Mouse (Mus musculus) embryo, embryonic 9.5 days (tissue): ENCODE results near the gene Gm498.

ENCODE experiments used
- DNase-seq: peaks from one replicate; pipeline ENCODE4 v3.0.0-alpha.2; 2017; ENCODE audit errors: extremely low spot score

Gm498 gene

DNA sequence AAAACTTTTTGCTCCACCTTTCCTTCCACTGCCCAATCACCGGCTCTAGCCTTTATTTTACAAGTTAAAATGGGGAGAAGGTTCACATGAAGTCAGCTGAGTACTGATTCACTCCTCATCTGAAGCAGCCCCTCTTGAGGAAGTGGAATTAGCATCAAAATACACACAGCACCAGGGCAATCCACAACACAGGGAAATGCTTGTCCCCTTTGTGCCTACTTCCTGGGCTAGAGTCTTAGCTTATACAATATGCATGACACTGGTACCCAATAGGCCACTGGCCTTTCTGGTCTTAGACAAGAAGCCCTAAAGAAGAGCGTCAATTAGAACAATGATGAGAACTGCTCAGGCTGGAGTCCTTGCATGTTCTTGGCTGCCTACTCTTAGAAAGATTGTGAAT is 25.7 kb downstream of the Gm498 start:
- DNase-seq, result no peak

DNA sequence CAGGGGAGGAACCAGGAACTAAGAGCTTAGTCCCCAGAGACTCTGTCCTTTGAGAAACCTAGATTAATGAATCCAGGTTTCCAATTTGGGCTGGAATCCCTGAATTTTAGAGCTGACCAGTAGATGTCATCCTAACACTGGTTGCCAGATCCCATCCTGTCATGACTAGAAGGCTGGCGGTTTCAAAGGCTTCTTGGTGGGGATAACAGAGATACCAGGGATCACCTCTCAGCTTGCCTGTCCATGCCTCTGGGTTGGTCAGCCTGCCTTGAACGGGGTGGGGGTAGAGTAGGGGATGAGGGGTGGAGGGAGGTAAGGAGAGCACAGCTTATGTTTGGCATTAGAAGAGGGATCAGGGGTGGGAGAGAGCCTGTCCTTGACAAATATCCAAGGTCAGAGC is 34.0 kb downstream of the Gm498 start:
- no peak for DNase-seq

DNA sequence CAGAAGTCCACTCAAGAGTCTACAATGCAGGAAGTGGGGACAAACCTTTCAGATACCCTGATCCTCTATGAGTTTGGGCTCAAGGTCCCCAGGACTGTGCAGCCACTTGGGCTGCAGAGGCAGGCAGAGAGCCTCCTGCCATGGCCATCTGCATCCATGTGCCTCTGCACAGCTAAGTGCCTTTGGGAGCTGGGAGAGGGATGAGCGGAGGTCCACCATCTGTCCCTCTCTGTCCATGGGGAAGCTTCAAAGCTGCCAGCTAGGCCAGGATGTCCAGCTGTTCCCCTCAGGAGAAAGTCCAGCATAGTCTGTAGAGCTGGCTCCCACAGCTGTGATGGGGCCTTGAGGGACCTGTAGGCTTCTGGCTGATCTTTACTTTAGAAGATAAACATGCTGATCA is 38.5 kb downstream of the Gm498 start:
- no peak for DNase-seq

DNA sequence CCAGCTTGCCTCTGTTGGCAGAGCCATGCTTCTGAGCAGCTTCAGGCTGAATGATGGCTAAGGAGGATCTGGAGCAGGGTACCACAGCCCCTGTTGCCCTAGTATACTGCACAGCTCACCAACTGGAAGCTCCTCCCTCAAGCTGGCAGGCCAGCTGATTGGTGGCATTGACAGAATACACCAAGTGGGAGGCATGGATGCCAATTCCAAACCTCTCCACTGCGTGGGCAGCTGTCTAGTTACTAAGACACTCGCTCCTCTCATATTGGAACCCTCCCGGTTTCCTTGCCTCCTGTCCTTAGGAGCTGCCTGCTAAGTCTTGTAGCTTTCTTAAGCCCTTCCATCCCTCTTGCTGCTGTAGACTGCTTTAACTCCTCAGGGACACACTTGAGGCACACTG is 39.0 kb downstream of the Gm498 start:
- no peak for DNase-seq

DNA sequence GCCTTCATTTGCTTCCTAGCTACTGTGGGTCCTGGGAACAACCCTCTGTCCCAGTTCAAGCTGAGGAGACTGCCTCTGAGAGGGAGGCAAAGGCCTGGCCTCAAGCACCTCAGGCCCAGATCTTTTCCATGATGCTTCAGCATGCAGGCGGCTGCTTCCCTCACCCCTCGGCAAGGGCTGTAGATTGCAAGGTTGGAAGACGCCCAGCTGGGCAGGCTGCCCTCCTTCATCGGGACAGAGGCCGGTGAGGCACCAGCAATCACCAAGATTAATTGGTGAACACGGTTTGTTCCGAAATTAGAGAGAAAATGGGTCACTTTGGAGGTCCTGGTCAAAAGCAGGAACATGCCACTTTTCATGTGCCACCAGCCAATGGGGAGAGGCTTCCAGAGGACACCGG is 47.0 kb downstream of the Gm498 start:
- no peak for DNase-seq

DNA sequence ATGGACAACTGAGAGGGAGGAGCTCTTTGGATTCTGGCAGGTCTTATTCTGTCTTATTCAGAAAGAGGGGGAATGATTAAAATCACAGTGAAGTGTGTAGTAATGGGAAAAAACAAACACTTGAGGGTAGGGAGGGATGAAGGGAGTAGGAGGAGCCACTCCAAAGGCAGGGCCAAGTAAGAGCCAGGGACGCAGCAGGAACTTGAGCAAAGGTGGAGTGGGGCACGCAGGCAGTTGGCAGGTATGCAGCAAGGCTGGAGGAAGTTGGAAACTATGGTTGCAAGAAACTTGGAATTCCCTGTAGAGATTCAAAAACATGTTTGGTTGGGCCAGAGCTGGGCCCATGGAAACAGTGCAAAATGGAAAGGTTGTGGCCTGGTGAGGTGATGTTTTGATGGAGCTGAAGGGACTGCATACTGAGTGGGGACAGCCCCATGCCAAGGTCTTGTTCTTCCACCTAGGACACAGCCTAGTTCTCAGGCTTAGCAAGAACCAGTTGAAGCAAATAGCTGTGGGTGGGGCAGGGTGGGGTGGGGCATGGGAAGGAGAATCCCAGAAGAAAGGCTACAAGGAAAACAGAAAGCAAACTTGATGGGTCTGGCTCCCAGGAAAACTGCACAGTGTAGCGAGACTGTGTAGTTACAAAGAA is 52.5 kb downstream of the Gm498 start:
- no peak for DNase-seq

DNA sequence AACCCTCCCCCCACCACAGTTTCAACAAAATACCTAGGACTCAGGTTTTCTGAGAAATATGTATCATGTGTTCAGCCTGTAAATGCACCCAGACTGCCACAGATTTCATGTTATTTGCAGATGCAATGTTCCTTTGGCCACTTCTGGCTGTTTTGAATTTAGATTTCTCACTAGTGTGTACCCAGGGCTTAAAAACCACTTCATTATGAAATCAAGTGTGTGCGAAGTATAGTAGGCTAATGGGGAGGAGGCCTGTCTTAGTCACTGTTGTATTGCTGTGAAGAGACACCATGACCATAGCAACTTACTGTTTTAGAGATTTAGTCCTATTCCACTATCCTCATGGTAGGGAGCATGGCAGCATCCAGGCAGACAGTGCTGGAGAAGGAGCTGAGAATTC is 63.3 kb downstream of the Gm498 start:
- no peak for DNase-seq

DNA sequence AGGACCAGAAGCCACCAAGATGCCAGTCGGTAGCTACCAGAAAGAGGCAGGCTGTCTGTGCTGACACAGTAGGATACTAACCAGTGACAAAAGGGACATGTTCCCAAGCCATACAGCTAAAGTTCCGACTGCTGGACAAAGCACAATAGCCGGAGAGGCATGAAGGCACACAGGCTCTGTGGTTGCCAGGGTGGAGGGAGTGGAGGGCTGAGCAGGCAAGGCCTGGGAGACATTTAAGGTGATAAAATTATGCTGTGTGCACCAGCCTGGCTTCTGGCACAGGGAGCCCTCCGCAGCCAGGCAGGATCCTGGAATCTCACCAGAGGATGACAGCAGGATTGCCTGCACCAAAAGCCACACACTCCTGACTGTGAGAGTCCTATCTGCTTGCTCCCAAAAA is 72.0 kb downstream of the Gm498 start:
- no peak for DNase-seq

DNA sequence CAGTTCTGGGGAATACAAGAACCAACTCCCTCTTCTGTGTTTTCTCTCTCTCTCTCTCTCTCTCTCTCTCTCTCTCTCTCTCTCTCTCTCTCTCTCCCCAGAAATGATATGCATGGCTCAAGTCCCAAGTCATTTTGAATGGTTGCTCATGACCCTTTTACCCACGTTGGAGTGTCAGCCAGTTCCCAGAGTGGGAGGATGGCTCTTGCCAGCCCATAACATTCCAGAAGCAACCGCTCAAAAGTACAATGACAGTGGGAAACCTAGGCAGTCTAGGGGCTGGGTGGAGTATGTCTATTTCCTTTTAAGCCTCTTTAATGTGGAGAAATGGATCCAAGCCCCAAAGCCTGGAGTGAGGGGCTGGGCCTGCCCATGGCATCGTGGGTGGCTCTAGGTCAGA is 72.8 kb downstream of the Gm498 start:
- no peak for DNase-seq

DNA sequence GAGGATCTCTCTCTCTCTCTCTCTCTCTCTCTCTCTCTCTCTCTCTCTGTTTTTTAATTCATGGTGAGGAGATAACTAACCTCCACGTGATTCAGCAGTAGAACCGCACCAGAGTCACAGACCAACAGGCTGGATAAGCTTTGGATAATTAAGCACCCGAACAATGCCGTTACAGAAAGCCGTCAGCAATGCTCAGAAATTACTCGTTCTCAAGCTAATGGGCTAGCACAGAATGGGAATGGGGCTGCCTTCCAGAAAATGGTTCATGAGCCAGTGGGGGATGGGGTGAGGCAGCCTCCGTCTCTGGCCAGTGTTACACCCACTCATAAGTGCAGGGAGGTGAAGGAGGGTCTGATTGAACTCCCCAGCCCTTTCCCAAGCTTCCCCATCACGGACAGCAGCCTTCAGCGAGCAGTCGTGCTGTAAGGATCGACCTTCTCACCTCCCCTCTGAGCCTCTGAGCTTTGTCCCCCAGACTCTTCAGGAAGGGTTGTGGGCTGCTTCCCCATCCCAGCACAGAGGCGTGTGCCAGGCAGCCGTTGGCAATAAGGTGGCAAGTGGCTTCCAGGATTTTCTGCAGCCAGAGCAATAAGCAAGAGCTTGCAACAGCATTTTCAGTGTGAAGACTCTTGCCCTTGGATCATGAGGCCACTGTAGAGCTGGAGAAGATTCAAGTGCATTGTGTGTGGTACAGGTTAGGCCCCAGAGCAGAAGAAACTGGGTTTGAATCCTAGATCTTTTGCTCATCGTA is 76.5 kb downstream of the Gm498 start:
- no peak for DNase-seq

DNA sequence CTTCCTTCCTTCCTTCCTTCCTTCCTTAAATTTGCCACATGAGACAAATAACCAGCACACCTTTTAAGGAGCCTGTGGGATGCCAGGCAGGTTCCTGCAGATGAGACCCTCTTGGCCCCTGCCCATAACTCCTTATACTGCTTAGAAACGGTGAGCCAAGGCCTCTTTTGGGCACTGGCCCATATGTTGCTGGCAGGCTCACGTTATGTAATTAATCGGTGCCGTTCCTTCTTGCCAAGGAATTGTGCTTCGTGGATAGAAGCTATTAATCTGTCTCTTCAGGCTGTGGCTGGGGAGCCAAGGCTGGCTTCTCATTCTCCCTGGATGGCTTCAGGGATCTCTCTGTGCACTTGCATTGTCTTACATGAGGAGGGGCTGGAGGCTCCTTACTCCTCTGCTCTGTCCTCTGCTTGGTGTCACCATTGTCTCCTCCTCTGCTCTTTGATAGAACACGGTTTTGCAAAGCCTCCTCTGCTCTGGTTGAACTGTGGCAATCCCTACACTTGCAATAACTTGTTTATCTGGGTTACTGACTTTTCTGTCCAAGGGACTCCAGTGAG is 77.9 kb downstream of the Gm498 start:
- DNase-seq, result no peak
